Mouse (Mus musculus) limb, embryonic 11.5 days (tissue): ENCODE measurements around the gene Rad51c. TPM values are rescaled to one million over a fixed set of nuclear protein-coding genes. Genes with fewer than 3 reads are reported as not detected.
"Not testable (repeated sequence)": the region's sequence is repeated elsewhere in the genome, so short reads cannot be mapped to it uniquely, and the experiment has no call there.

Experiments
- ATAC-seq: fragments of 200-750 bp; cut with Nextera tagmentation; 2 replicates; pipeline ENCODE4 v1.8.0; 2017; ENCODE audit warnings: low read depth; ENCODE audit not compliant: insufficient number of reproducible peaks, low FRiP score, low TSS enrichment
- DNase-seq: peaks from one replicate; pipeline ENCODE4 v3.0.0-alpha.2; 2015; ENCODE audit warnings: low spot score
- H3K27ac ChIP-seq: fragments of 300-500 bp; sonication (generic); replicated peaks from 2 replicates; pipeline ENCODE4 v1.5.1; 2014; ENCODE audit warnings: low read depth, mild to moderate bottlenecking, low read length
- H3K27me3 ChIP-seq: fragments of 300-500 bp; sonication (generic); 2 replicates; pipeline ENCODE4 v1.6.1; 2014; ENCODE audit warnings: mild to moderate bottlenecking, low read length, mixed read lengths; ENCODE audit not compliant: control insufficient read depth, insufficient read depth
- H3K36me3 ChIP-seq: fragments of 300-500 bp; sonication (generic); 2 replicates; pipeline ENCODE4 v1.6.1; 2014; ENCODE audit warnings: mild to moderate bottlenecking, low read length, moderate library complexity, mixed read lengths; ENCODE audit not compliant: control insufficient read depth, insufficient read depth
- H3K4me1 ChIP-seq: fragments of 300-500 bp; sonication (generic); 2 replicates; pipeline ENCODE4 v1.6.1; 2014; ENCODE audit warnings: low read length, mixed read lengths; ENCODE audit not compliant: control insufficient read depth, insufficient read depth
- H3K4me2 ChIP-seq: fragments of 300-500 bp; sonication (generic); 2 replicates; pipeline ENCODE4 v1.6.1; 2014; ENCODE audit warnings: low read depth, mild to moderate bottlenecking, moderate library complexity; ENCODE audit not compliant: severe bottlenecking
- H3K4me3 ChIP-seq: fragments of 300-500 bp; sonication (generic); 2 replicates; pipeline ENCODE4 v1.5.1; 2014; ENCODE audit warnings: low read depth, low read length
- H3K9ac ChIP-seq: fragments of 300-500 bp; sonication (generic); 2 replicates; pipeline ENCODE4 v1.6.1; 2014; ENCODE audit warnings: mild to moderate bottlenecking, low read length
- H3K9me3 ChIP-seq: fragments of 300-500 bp; sonication (generic); 2 replicates; pipeline ENCODE4 v1.6.1; 2016; ENCODE audit warnings: low read length; ENCODE audit not compliant: control insufficient read depth
- WGBS: fragments of 180-500 bp; shearing (Covaris S2); extraction: QIAGEN DNeasy Blood & Tissue Kit; methylation state at CpG from one replicate; pipeline ENCODE4 v1.1.7; 2014; 5-methylcytosine and 5-hydroxymethylcytosine counted together
- polyA plus RNA-seq: library from polyadenylated mRNA; unstranded; fragments of >200 nt; fragmentation: Nextera tagmentation; extraction: Ambion mirVana; gene quantifications from 2 replicates; pipeline ENCODE4 v1.2.1, GENCODE M21; 2014

Rad51c gene
- polyA plus RNA-seq, 1 experiment from 2014 or later = 14.5 TPM

- Histone ChIP-seq H3K4me1 (peaks cover 3% of the 10 kb centered on the region; the same call in 1 of the 2 replicates), H3K4me2 (no peak overlapping the region), H3K27ac (no peak overlapping the region), H3K27me3 (no peaks in the 10 kb centered on the region), H3K9ac (no peak overlapping the region), H3K9me3 (no peaks in the 10 kb centered on the region), H3K4me3 (no peak overlapping the region), H3K36me3 (no peaks in the 10 kb centered on the region)
- DNase-seq = no peak
- ATAC-seq = no peak
Observed at GRCm38 (mm10) chr11:87447429-87447828, 42.7 kb upstream of the Rad51c start.

- H3K27ac ChIP-seq = no peak overlapping the region
- ATAC-seq (no peak), DNase-seq (no peak)
- peaks cover 3% of the 10 kb centered on the region; the same call in 1 of the 2 replicates for H3K4me1 ChIP-seq
- H3K9ac ChIP-seq = no peak overlapping the region
- H3K9me3 ChIP-seq = no peaks in the 10 kb centered on the region
- peaks cover 3% of the 10 kb centered on the region; the same call in 1 of the 2 replicates for H3K27me3 ChIP-seq
- no peaks in the 10 kb centered on the region for H3K36me3 ChIP-seq
- no peak overlapping the region for H3K4me3 ChIP-seq
- WGBS = 84% methylated on average over 3 of the region's 3 CpGs
- no peak overlapping the region for H3K4me2 ChIP-seq
Observed at GRCm38 (mm10) chr11:87446159-87446558, 41.4 kb upstream of the Rad51c start.

- not testable (repeated sequence) for H3K36me3 ChIP-seq, H3K27me3 ChIP-seq, H3K9ac ChIP-seq, H3K9me3 ChIP-seq, H3K4me2 ChIP-seq, ATAC-seq, DNase-seq, H3K4me3 ChIP-seq, H3K4me1 ChIP-seq, H3K27ac ChIP-seq
- 85% methylated on average over 2 of the region's 4 CpGs for WGBS
Observed at GRCm38 (mm10) chr11:87445593-87445992, 40.8 kb upstream of the Rad51c start.

- no peak overlapping the region for H3K4me3 ChIP-seq
- ATAC-seq (no peak), DNase-seq (no peak)
- no peaks in the 10 kb centered on the region for H3K9me3 ChIP-seq
- no peak overlapping the region for H3K27ac ChIP-seq
- H3K27me3 ChIP-seq = peaks cover 3% of the 10 kb centered on the region; the same call in 1 of the 2 replicates
- 9% methylated on average over 16 of the region's 16 CpGs for WGBS
- no peak overlapping the region for H3K4me2 ChIP-seq
- no peaks in the 10 kb centered on the region for H3K36me3 ChIP-seq
- H3K9ac ChIP-seq = no peak overlapping the region
- H3K4me1 ChIP-seq = peaks cover 3% of the 10 kb centered on the region; the same call in 1 of the 2 replicates
Observed at GRCm38 (mm10) chr11:87444735-87445428, 40.1 kb upstream of the Rad51c start.

GRCm38 (mm10) chr11:87444056-87444455 lies 39.3 kb upstream of the Rad51c start:
- H3K27ac ChIP-seq, ATAC-seq, H3K4me2 ChIP-seq, DNase-seq, H3K4me1 ChIP-seq, H3K36me3 ChIP-seq, H3K27me3 ChIP-seq, H3K9me3 ChIP-seq, H3K9ac ChIP-seq, H3K4me3 ChIP-seq: not testable (repeated sequence)
- 78% methylated on average over 10 of the region's 10 CpGs for WGBS

GRCm38 (mm10) chr11:87443373-87443883 lies 38.7 kb upstream of the Rad51c start:
- DNase-seq = peak; percentile 71

GRCm38 (mm10) chr11:87442643-87443372 lies 38.1 kb upstream of the Rad51c start:
- under 1% methylated on average over 30 of the region's 62 CpGs for WGBS
- not testable (repeated sequence) for H3K27ac ChIP-seq, H3K4me1 ChIP-seq, H3K36me3 ChIP-seq, H3K9me3 ChIP-seq, H3K27me3 ChIP-seq, H3K4me3 ChIP-seq, H3K9ac ChIP-seq
- peak overlapping the region; percentile 21 for H3K4me2 ChIP-seq
- ATAC-seq (peak; percentile 97), DNase-seq (peak; percentile 80)

More at GRCm38 (mm10) chr11:87443373-87443883, 38.7 kb upstream of the Rad51c start:
- 0% methylated on average over 5 of the region's 5 CpGs for WGBS
- ATAC-seq = 0 out of 2 replicates have a peak, but pooled peaks have one; percentile 83
- Histone ChIP-seq H3K4me1 (peaks cover 3% of the 10 kb centered on the region; the same call in 1 of the 2 replicates), H3K27ac (no peak overlapping the region), H3K9ac (no peak overlapping the region), H3K4me2 (no peak overlapping the region), H3K4me3 (no peak overlapping the region), H3K27me3 (peaks cover 3% of the 10 kb centered on the region; the same call in 1 of the 2 replicates), H3K9me3 (no peaks in the 10 kb centered on the region), H3K36me3 (no peaks in the 10 kb centered on the region)

GRCm38 (mm10) chr11:87439796-87440420 lies 35.2 kb upstream of the Rad51c start:
- no peaks in the 10 kb centered on the region for H3K9me3 ChIP-seq
- H3K4me2 ChIP-seq = no peak overlapping the region
- ATAC-seq (no peak), DNase-seq (no peak)
- peaks cover under 1% of the 10 kb centered on the region; the same call in 1 of the 2 replicates for H3K4me1 ChIP-seq
- H3K27me3 ChIP-seq = peaks cover 3% of the 10 kb centered on the region; the same call in 1 of the 2 replicates
- no peaks in the 10 kb centered on the region for H3K36me3 ChIP-seq
- H3K4me3 ChIP-seq = no peak overlapping the region
- WGBS = 92% methylated on average over 10 of the region's 10 CpGs
- no peak overlapping the region for H3K27ac ChIP-seq
- no peak overlapping the region for H3K9ac ChIP-seq
